Mouse (Mus musculus): Measurements from ENCODE around the gene Prss54.

Prss54 gene

GRCm38 (mm10) chr8:95549871-95550829 lies 26.0 kb downstream of the Prss54 start:
- DNase-seq: no peak

DNA sequence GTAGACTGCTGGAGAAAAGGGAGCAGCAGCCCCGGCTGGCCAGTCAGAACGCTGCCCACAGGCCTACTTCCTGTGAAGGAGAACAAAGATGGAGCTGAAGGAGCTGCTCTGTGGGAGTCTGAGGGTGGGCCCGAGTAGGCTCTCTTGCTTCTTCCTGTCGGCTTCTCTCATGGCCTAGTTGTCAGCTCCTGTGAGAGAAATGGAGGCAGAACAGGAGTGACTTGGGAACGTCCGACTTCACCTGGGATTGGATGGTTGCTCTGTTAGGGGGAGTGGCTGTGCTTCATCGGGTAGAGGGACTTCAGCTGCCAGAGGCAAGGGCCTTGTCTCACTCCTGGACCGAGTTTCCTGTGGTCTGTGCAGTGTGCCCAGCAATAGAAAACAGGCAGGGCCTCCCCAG lies 28.2 kb downstream of the Prss54 start:
- DNase-seq: no peak

DNA sequence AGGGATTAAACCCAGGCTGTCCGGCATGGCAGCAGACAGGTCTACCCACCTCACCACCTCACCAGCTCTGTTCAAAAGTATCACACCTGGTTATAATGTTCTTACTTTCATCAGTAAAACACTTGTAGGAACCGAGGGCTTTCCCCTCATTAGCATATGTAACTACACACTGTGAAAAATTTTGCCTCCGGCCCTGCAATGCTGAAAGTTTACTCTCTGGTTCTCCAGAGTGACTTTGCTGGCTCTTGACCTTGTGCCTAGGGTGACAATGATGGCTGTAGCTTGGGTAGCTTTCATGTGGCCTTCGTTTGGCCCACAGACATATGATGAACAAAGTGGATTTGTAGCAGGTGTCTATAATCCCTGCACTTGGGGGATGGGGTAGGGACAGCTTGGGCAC lies 29.2 kb downstream of the Prss54 start:
- peak; percentile 63 to 74 for DNase-seq

DNA sequence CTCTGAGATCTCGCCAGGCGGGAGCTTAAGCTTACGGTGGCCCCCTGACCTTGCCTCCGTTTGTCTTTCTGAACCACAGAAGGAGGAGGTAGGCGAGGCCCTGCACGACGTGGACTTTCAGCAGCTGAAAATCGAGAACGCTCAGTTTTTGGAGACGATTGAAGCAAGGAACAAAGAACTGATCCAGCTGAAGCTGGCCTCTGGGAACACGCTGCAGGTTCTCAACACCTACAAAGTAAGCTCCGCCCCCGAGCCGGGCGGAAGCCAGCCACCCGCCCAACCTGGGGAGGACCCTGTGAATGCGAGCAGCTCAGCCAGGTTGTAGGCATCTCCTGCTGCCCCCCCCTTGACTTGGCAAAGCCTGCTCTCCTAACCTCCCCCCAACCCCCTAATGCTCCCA lies 30.3 kb downstream of the Prss54 start:
- DNase-seq: peak; percentile 25 to 66

- DNase-seq: no peak
These were observed 33.1 kb downstream of the Prss54 start for GRCm38 (mm10) chr8:95543065-95543464.

DNA sequence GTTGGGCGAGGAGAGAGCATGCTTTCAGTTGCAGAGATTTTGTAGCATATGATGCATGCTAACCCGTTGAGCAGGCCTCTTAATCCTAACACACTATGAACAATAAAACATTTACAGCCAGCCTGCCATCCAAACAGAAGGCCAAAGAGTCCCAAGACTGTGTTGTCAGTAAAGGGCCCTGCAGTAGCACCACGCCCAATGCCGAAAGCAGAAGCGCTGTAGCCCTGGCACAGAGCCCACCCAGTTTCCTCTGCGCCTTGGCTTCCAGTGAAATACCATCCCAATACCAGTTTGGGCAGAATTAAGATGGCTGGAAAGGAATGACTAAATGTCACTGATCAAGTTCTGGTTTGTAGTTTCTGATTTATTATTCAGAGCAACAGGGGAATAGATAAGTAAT lies 33.9 kb downstream of the Prss54 start:
- no peak for DNase-seq

GRCm38 (mm10) chr8:95539487-95539886 lies 36.7 kb downstream of the Prss54 start:
- DNase-seq: no peak

- peak; percentile 44 to 67 for DNase-seq
These were observed 42.4 kb downstream of the Prss54 start, which contains the start of gene Ccdc113 for GRCm38 (mm10) chr8:95533584-95534387. TSS of gene Ccdc113 (plus strand) at chr8:95534085.

- DNase-seq: no peak
These were observed 43.9 kb downstream of the Prss54 start for GRCm38 (mm10) chr8:95532206-95532605.

DNA sequence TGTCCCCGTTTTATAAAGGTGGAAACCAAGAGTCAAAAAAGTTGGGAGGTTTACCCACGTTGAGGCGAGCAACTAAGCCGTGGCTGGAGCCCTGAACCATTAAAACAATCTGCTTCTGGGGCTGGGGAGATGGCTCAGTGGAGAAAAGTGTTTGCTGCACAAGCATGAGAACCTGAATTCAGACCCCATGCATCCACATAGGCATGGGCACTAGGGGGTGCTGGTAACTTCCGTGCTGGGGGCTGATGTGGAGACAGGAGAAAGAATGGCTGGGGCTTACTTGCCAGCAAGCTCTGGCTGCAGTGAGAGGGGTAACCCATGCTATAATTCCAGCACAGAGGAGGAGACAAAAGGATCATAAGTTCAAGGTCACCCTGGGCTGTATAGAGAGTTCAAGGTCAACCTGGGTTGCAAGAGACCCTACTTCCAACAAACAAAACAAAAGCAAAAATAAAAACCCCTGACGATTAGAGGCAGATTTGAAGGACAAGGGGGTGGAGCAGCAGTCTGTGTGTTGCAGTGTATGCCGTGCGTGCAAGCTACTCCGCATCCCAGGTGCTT lies 47.3 kb downstream of the Prss54 start:
- DNase-seq: no peak

DNA sequence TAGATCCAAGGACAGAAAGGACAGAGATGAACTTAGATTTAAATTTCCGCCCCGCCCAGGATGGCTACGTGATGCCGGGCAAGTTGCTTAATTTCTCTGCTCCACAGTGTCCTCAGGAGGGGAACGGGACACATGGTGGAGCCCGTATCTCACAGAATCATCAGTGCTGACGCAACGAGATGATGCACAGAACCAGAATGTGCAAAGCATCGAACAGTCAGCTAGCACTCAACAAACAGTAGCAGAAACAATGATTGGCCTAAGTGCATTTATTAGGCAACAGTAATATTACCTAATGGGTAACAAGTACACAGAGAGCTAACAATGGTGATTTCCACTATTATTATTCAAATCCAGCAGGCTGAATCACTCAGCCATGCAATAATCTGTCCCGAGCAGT lies 47.9 kb downstream of the Prss54 start:
- DNase-seq: no peak

DNA sequence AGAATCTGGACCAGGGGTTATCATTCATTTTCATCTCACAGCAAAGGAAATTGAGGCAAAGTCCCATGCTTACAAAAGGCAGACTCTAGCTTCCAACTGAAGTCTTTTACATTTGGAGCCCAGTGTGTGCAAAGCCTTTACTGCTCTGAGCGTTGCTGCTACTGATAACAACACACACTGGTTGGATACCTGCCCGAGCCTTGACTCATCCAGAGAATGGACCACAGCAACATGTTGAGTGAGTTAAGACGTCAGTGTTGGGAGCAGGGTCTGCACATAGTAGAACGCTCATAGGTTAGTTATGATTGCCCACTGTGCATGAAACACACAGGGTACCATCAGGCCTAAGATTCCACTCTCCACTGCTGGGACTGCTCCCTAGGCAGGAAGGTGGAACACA lies 52.1 kb downstream of the Prss54 start:
- no peak for DNase-seq

DNA sequence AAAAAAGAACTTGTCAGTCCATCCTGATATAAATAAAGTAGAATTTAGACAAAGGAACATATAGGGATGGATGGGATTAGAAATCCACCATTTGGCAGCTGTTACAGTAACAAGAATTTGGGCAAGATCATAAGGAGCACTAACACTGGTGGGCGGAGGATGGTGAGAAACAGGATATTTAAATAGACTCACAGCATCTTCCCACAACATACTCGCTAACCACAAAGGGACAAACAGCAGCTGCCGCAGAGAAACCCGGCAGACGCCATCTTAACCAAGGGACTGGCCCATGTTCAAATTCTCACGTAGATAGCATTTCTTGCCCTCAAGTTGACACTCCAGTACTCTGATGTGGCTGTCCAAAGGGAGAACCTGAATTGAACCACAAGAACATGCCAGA lies 59.2 kb downstream of the Prss54 start:
- DNase-seq: no peak

GRCm38 (mm10) chr8:95513219-95513618 lies 62.9 kb downstream of the Prss54 start:
- no peak for DNase-seq

DNA sequence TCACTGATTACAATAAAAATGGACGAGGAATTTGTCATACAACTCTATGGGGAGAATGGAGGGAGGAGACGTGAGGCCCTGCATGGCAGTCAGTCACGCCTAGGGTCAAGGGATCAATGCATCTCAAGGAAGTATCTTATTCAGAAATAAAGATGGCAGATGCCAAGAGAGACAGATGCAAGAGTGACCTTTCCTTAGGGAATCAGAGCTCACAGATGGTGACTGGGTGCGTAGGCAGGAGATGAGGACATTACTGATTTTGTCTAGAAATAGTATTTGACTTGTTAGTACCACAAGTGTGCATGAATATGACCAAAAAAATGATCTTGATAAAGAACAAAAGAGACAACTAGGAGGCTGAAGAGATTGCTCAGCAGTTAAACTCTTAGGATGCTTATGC lies 63.9 kb downstream of the Prss54 start:
- DNase-seq: no peak

Data from kidney, postnatal 25 days (tissue).